Mouse (Mus musculus) liver, postnatal 0 days (tissue): ENCODE measurements around the gene Selenof.

Experiments used
- CTCF ChIP-seq: sonication (generic); IDR thresholded peaks from 2 replicates; pipeline ENCODE4 v1.5.1; 2016; ENCODE audit warnings: antibody characterized with exemption, low read depth
- EP300 ChIP-seq: IDR thresholded peaks from 2 replicates; pipeline ENCODE4 v1.6.1; 2016; ENCODE audit warnings: antibody characterized with exemption, low read depth, mild to moderate bottlenecking

GRCm38 (mm10) chr3:144535056-144535455 lies 35.0 kb upstream of the Selenof start:
- TF ChIP-seq CTCF (no peak), EP300 (no peak)
